Mouse (Mus musculus) spleen, postnatal 4 days (tissue): ENCODE measurements around the gene Ndrg4.

Source experiments
- DNase-seq, 2 experiments: peaks; one replicate each; pipeline ENCODE4 v3.0.0; 2022; ENCODE audit warnings: low spot score in 2 of 2

The Ndrg4 gene

GRCm38 (mm10) chr8:95678024-95678611, 1.3 kb downstream of the Ndrg4 start:
- DNase-seq = no peak

DNA sequence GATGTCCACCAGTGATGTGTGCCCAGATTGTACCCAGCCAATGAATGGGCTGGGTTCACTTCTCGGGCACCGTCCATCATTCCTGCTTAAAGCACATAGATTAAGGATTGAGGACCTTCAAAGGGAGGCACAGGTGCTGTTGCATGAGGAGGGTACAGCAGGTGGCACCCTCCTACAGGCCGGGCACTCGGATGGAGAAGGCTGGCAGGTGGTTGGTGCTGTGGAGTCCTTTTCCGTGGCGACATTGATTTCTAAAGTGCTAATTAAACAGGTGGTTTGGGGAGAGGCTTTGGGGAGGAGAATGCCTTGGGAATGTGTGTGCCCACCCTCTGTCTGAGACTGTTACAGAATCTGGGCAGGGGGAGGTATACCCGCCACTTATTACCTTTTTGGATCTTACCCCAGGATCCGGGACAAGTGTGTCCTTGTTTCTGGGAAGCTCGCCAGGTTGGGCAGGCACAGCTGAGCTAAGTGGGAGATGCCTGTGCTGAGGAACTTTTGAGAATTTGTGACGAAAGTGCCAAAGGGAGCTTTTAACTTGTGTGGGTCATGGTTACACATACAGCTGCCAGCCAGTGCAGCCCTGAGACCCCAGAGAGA, 11.4 kb downstream of the Ndrg4 start:
- DNase-seq = no peak

DNA sequence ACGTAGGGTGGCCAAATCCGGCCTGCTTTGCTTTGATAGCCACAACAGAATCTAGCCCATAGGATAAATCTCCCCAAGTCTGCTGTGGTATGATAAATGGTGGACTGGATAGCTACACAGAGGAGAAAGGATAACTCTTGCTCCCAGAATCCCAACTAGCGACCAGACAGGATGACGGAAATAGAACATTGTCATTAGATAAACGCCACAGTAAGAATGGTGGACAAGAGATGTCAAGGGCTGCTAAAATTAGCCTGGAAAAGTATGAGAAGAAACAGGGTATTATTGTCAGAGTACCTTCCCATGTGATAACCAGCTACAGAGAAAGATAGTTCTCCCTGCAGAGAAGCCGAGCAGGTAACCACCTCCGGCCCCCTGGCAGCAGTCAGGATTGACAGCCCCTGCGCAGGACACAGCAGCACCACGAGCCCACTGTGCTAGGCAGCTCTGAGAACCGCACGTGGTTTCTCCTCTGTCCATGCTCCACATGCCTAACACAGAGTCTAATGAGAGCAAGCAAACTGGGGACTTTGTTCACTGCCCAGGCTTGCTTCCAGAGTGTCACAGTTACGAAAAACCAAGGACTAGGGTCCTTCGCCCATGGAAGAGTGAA, 14.3 kb downstream of the Ndrg4 start:
- DNase-seq = no peak

GRCm38 (mm10) chr8:95694631-95695030, 17.9 kb downstream of the Ndrg4 start:
- no peak for DNase-seq

GRCm38 (mm10) chr8:95696661-95697060, 19.9 kb downstream of the Ndrg4 start:
- DNase-seq = no peak

GRCm38 (mm10) chr8:95697128-95697527, 20.3 kb downstream of the Ndrg4 start:
- DNase-seq = peak; percentile 71 to 89

DNA sequence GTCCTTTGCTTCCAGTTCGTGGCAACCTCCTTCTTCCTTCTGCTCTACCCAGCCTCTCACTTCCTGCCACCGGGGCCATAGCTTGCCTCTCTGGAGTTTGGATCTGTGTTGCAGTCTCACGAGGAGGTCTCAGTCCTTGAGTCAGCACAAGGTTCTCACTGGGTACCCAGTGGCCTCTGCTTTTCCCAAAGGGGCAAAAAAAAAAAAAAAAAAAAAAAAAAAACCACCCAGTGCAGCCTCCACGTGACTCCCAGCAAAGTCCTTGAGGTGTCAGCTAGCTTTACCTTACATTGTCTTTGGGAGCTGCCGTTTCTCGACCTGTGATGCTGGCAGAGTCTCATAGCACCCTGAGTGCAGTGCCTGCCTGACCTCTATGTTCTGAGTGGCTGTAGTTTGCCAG, 21.4 kb downstream of the Ndrg4 start:
- no peak for DNase-seq

- no peak for DNase-seq
These were observed 23.5 kb downstream of the Ndrg4 start for GRCm38 (mm10) chr8:95700282-95700681.

- no peak for DNase-seq
These were observed 25.0 kb downstream of the Ndrg4 start for GRCm38 (mm10) chr8:95701809-95702208.

- DNase-seq = peak; percentile 63 to 78
These were observed 26.0 kb downstream of the Ndrg4 start for GRCm38 (mm10) chr8:95702480-95703446.

DNA sequence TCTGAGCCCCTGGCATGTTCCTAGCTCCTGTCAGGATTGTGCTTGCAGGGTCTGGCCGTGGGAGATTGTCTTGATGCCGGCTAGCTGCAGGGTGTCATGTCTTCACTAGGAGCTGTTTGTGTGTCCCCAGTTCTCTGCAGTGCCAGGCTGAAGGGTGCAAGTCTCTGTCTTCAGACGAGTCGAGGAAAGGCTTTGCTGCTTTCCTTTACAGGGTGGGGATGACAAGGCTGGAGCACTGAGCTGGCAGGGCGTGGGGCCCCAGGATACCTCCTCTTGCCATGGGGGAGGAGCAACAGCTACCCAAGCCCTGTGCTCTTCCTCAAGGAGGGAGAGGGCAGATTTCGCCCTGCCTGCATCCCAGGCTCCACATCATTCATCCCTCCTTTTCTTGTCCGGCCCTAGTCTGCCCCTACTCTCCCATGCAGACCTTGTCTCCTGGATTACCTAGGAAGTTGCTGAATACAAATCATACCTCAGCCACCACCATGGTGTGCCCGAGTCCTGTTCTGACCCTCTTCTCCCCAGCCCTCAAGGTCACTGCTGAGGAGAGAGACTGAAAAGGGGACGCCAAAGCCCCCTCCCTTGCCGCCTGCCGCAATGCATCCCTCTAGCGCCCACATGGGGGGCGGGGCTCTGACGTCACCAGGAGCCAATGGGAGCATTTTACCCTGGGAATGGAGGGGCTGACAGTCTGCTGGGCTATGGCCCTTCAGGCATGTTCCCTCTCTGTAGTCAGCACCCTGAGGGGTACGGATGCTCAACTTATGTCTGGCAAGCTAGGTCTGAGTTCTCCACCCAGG, 26.9 kb downstream of the Ndrg4 start:
- DNase-seq = no peak

DNA sequence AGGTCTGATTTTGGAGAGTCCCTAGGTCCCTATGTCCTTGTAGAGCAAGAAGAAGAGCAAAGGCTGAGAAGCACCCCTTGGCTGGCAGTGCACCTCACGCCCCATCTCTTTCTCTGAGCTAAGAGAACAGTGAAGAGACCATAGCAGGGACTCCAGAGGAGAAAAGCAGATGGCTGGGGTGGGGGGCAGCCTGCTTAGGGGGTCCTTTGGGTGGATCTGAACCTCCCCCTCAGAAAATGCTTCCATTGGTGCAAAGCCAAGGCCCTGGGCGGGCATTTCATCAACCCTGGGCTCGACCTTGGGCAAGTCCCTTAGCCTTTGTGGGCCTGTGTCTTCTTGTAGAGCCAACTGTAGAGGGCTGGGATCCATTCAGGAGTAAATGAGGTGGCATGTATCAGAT, 27.8 kb downstream of the Ndrg4 start:
- DNase-seq = no peak

GRCm38 (mm10) chr8:95709579-95709978, 32.8 kb downstream of the Ndrg4 start:
- DNase-seq = no peak

DNA sequence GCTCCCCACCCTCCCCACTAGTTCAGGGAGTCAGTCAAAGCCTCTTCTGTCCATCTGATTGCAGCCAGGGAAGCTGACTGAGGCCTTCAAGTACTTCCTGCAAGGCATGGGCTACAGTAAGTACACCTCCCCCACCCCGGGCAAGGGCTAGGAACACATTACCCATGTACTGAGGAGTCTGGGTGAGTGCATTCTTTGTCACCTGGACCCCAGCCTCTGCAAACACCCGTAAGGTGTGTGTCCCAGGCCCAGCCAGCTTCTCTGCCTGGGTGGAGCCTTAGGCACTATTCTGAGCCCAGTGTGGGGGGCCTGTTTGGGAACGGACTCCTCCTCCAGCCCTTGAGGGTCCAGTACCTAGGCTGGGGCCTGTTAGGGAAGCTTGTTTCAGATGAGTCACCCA, 34.2 kb downstream of the Ndrg4 start:
- no peak for DNase-seq

- DNase-seq = no peak
These were observed 35.6 kb downstream of the Ndrg4 start for GRCm38 (mm10) chr8:95712395-95712794.

DNA sequence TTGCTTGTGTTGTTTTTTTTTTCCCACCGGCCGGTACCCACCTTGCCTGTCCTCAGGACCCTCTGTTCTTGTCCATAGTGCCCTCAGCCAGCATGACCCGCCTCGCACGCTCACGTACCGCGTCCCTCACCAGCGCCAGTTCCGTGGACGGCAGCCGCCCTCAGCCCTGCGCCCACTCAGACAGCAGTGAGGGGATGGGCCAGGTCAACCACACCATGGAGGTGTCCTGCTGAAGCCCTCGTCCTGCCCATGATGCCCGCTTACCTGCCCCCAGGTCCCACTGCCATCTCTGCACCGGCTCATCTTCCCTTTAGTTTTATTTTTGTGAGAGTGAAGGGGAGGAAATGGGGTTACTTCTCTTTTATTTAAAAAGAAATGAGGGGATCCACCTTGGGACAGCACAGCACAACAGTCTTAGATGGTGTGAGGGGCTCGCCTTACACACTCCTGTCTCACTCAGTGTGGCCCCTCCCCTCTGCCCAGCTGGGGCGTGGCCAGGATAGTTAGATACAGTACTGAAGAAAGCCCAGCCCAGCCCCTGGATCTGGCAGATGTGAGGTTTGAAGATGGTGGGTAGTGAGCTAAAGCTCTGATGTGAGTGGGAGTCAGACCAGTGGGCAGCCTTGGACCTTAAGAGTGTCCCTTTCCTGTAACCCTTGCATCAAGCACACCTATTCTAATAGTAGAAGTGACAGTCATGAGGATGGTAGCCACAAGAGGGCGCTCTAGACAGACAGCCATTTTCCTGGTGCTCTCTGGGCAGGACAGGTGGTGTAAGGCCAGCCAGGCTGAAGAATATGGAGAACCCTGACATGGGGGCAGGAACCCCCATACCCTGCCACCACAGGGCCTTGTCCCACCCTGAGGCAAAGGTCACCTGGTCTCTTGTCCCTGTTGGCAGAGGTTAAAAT, 36.6 kb downstream of the Ndrg4 start:
- peak; percentile 76 to 92 for DNase-seq

DNA sequence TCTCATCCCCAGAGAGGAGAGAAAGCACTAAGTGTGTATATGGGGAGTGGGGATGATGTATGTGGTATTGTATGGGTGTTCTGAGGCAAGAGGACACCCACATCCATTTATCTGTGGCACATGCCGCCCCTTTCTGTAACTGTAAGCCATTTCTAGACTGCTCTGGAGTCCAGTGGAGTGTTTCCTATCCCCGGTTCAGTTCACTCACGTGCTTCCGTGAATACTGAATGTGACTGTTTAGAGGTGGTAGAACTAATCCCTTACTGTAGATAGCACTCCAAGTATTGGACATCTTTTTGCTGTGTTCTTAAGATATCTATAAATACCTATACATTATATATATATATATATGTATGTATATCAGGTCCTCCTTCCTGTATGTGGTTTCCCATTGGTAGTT, 37.6 kb downstream of the Ndrg4 start:
- no peak for DNase-seq

GRCm38 (mm10) chr8:95714837-95715413, 38.1 kb downstream of the Ndrg4 start:
- DNase-seq = no peak

DNA sequence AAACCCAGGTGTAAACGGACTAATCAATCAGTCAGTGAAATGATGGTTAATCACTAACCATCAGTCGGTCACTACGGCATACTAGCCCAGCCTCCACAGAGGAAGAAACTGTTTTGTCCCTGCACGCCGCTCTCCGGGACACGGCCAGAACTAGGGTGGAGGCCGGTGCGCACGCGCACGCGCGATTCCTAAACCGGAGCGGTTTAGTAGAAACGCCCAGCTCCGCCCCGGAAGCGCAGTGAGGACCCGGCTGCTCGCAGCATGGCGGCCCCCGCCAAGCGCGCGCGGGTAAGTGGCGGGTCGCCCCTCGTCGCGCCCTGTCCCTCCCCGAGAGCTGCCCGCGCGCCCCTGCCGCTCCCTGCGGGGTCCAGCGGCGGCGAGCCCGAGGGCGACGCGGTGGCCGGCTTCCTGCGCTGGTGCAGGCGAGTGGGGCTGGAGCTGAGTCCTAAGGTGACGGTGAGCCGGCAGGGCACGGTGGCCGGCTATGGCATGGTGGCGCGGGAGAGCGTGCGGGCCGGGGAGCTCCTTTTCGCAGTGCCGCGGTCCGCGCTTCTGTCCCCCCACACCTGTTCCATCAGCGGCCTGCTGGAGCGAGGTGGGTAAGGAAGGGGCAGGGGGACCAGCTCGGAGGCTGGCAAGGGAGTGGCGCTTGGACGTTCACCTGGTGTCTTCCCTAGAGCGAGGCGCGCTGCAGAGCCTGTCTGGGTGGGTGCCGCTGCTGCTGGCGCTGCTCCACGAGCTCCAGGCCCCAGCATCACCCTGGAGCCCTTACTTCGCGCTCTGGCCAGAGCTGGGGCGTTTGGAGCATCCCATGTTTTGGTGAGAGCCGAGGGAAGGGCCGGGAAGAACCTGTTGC, 39.1 kb downstream of the Ndrg4 start, which contains the start of gene Setd6:
TSS of gene Setd6 (plus strand) at position 206 of the 856 bp plus-strand sequence.
- peak; percentile 83 to 91 for DNase-seq
